Mouse (Mus musculus) neural tube, embryonic 14.5 days (tissue): Measurements from ENCODE around the gene Dlg1. TPM values are rescaled to one million over a fixed set of nuclear protein-coding genes. Genes with fewer than 3 reads are reported as not detected.
A peak's percentile ranks its signal among the peaks of the same experiment; 100 is the strongest.

Experiments used
- ATAC-seq: fragments of 200-750 bp; cut with Nextera tagmentation; 2 replicates; pipeline ENCODE4 v1.8.0; 2017; ENCODE audit warnings: low read depth, mild to moderate bottlenecking, moderate TSS enrichment, moderate library complexity
- H3K27ac ChIP-seq: fragments of 300-500 bp; sonication (generic); 2 replicates; pipeline ENCODE4 v1.5.1; 2014; ENCODE audit warnings: low read depth, mild to moderate bottlenecking, control low read depth, low read length, moderate library complexity, mixed read lengths
- H3K27me3 ChIP-seq: fragments of 300-500 bp; sonication (generic); 2 replicates; pipeline ENCODE4 v1.6.1; 2014; ENCODE audit warnings: low read length; ENCODE audit not compliant: control insufficient read depth, insufficient read depth
- H3K36me3 ChIP-seq: fragments of 300-500 bp; sonication (generic); 2 replicates; pipeline ENCODE4 v1.6.1; 2014; ENCODE audit warnings: low read length, mixed read lengths; ENCODE audit not compliant: control insufficient read depth, insufficient read depth
- H3K4me1 ChIP-seq: fragments of 300-500 bp; sonication (generic); 2 replicates; pipeline ENCODE4 v1.6.1; 2014; ENCODE audit warnings: low read length; ENCODE audit not compliant: control insufficient read depth, insufficient read depth
- H3K4me2 ChIP-seq: fragments of 300-500 bp; sonication (generic); 2 replicates; pipeline ENCODE4 v1.6.1; 2014; ENCODE audit warnings: mild to moderate bottlenecking, low read depth, low read length, control low read depth
- H3K4me3 ChIP-seq: fragments of 300-500 bp; sonication (generic); 2 replicates; pipeline ENCODE4 v1.5.1; 2014; ENCODE audit warnings: low read depth, low read length, control low read depth, mixed read lengths
- H3K9ac ChIP-seq: fragments of 300-500 bp; sonication (generic); replicated peaks from 2 replicates; pipeline ENCODE4 v1.6.1; 2014; ENCODE audit warnings: low read depth, mild to moderate bottlenecking, control low read depth, low read length, mixed read lengths
- H3K9me3 ChIP-seq: fragments of 300-500 bp; sonication (generic); 2 replicates; pipeline ENCODE4 v1.6.1; 2016; ENCODE audit warnings: low read length; ENCODE audit not compliant: control insufficient read depth
- WGBS: fragments of 180-500 bp; shearing (Covaris S2); extraction: QIAGEN DNeasy Blood & Tissue Kit; methylation state at CpG from one replicate; pipeline ENCODE4 v1.1.7; 2014; 5-methylcytosine and 5-hydroxymethylcytosine counted together
- polyA plus RNA-seq: library from polyadenylated mRNA; unstranded; fragments of >200 nt; fragmentation: Nextera tagmentation; extraction: Ambion mirVana; gene quantifications from 2 replicates; pipeline ENCODE4 v1.2.1, GENCODE M21; 2014

The Dlg1 gene
- polyA plus RNA-seq, 1 experiment from 2014 or later = 16.7 TPM

- no peaks in the 10 kb centered on the region for H3K4me1 ChIP-seq
- ATAC-seq = no peak
- no peaks in the 10 kb centered on the region for H3K36me3 ChIP-seq
- H3K27me3 ChIP-seq = no peaks in the 10 kb centered on the region
- WGBS = 44% methylated on average over 7 of the region's 7 CpGs
- no peaks in the 10 kb centered on the region for H3K9me3 ChIP-seq
- no peak overlapping the region for H3K4me3 ChIP-seq
- H3K27ac ChIP-seq = no peak overlapping the region
- H3K9ac ChIP-seq = no peak overlapping the region
- no peak overlapping the region for H3K4me2 ChIP-seq
These were observed 227.7 kb downstream of the Dlg1 start for GRCm38 (mm10) chr16:31890907-31891306.

GRCm38 (mm10) chr16:31893396-31894141, 230.3 kb downstream of the Dlg1 start:
- no peaks in the 10 kb centered on the region for H3K27me3 ChIP-seq
- H3K4me1 ChIP-seq = peaks cover 12% of the 10 kb centered on the region
- no peak overlapping the region for H3K4me3 ChIP-seq
- H3K9me3 ChIP-seq = no peaks in the 10 kb centered on the region
- no peak overlapping the region for H3K27ac ChIP-seq
- H3K4me2 ChIP-seq = no peak overlapping the region
- H3K9ac ChIP-seq = no peak overlapping the region
- 60% methylated on average over 5 of the region's 5 CpGs for WGBS
- ATAC-seq = no peak
- no peaks in the 10 kb centered on the region for H3K36me3 ChIP-seq

GRCm38 (mm10) chr16:31896971-31897774, 233.9 kb downstream of the Dlg1 start:
- peaks cover 12% of the 10 kb centered on the region for H3K4me1 ChIP-seq
- no peaks in the 10 kb centered on the region for H3K9me3 ChIP-seq
- H3K27me3 ChIP-seq = no peaks in the 10 kb centered on the region
- WGBS = 10% methylated on average over 29 of the region's 29 CpGs
- H3K9ac ChIP-seq = peak overlapping the region; percentile 37; the same call in 1 of the 2 replicates
- peak; percentile 56 for ATAC-seq
- H3K4me3 ChIP-seq = peak overlapping the region; percentile 18; the same call in 1 of the 2 replicates
- H3K27ac ChIP-seq = peak overlapping the region; percentile 50
- H3K4me2 ChIP-seq = peak overlapping the region; percentile 52
- no peaks in the 10 kb centered on the region for H3K36me3 ChIP-seq

- H3K4me3 ChIP-seq = no peak overlapping the region
- 71% methylated on average over 18 of the region's 18 CpGs for WGBS
- no peak overlapping the region for H3K4me2 ChIP-seq
These were observed 235.5 kb downstream of the Dlg1 start for GRCm38 (mm10) chr16:31898546-31899326.

GRCm38 (mm10) chr16:31901886-31902285, 238.6 kb downstream of the Dlg1 start:
- WGBS = 95% methylated on average over 1 of the region's 1 CpGs
- no peak overlapping the region for H3K4me3 ChIP-seq
- no peaks in the 10 kb centered on the region for H3K9me3 ChIP-seq
- ATAC-seq = no peak
- no peaks in the 10 kb centered on the region for H3K36me3 ChIP-seq
- no peaks in the 10 kb centered on the region for H3K27me3 ChIP-seq
- peaks cover 19% of the 10 kb centered on the region for H3K4me1 ChIP-seq
- no peak overlapping the region for H3K4me2 ChIP-seq
- H3K9ac ChIP-seq = no peak overlapping the region
- no peak overlapping the region for H3K27ac ChIP-seq

More at GRCm38 (mm10) chr16:31898546-31899326, 235.5 kb downstream of the Dlg1 start:
- Histone ChIP-seq H3K4me1 (peaks cover 12% of the 10 kb centered on the region), H3K9me3 (no peaks in the 10 kb centered on the region), H3K36me3 (no peaks in the 10 kb centered on the region), H3K9ac (no peak overlapping the region), H3K27ac (peak overlapping the region; percentile 34; the same call in 1 of the 2 replicates), H3K27me3 (no peaks in the 10 kb centered on the region)
- peak; percentile 75 for ATAC-seq

GRCm38 (mm10) chr16:31903239-31903638, 240.0 kb downstream of the Dlg1 start:
- H3K27me3 ChIP-seq = no peaks in the 10 kb centered on the region
- no peak overlapping the region for H3K4me2 ChIP-seq
- H3K9ac ChIP-seq = no peak overlapping the region
- H3K9me3 ChIP-seq = no peaks in the 10 kb centered on the region
- no peaks in the 10 kb centered on the region for H3K36me3 ChIP-seq
- ATAC-seq = no peak
- H3K27ac ChIP-seq = no peak overlapping the region
- 89% methylated on average over 8 of the region's 8 CpGs for WGBS
- H3K4me3 ChIP-seq = no peak overlapping the region
- H3K4me1 ChIP-seq = 0 out of 2 replicates have a peak, but pooled peaks cover 9% of the 10 kb centered on the region

GRCm38 (mm10) chr16:31905331-31905730, 242.1 kb downstream of the Dlg1 start:
- ATAC-seq = no peak
- no peak overlapping the region for H3K4me2 ChIP-seq
- H3K36me3 ChIP-seq = no peaks in the 10 kb centered on the region
- no peak overlapping the region for H3K27ac ChIP-seq
- 0 out of 2 replicates have a peak, but pooled peaks cover 9% of the 10 kb centered on the region for H3K4me1 ChIP-seq
- 77% methylated on average over 4 of the region's 4 CpGs for WGBS
- H3K9me3 ChIP-seq = no peaks in the 10 kb centered on the region
- no peaks in the 10 kb centered on the region for H3K27me3 ChIP-seq
- H3K4me3 ChIP-seq = no peak overlapping the region
- H3K9ac ChIP-seq = no peak overlapping the region

GRCm38 (mm10) chr16:31905891-31906825, 242.9 kb downstream of the Dlg1 start:
- 0 out of 2 replicates have a peak overlapping the region, but pooled peaks have one; percentile 31 for H3K4me2 ChIP-seq
- H3K36me3 ChIP-seq = no peaks in the 10 kb centered on the region
- H3K27ac ChIP-seq = no peak overlapping the region
- no peaks in the 10 kb centered on the region for H3K9me3 ChIP-seq
- ATAC-seq = peak; percentile 34; the same call in 1 of the 2 replicates
- WGBS = 44% methylated on average over 20 of the region's 20 CpGs
- no peak overlapping the region for H3K4me3 ChIP-seq
- 0 out of 2 replicates have a peak overlapping the region, but pooled peaks have one; percentile 11 for H3K9ac ChIP-seq
- H3K4me1 ChIP-seq = 0 out of 2 replicates have a peak, but pooled peaks cover 9% of the 10 kb centered on the region
- no peaks in the 10 kb centered on the region for H3K27me3 ChIP-seq
